Mouse (Mus musculus) erythroblast, embryonic 14.5 days (primary cell): Measurements from ENCODE around the gene Arpp19.

Experiments used
- GATA1 ChIP-seq: IDR thresholded peaks from 2 replicates; pipeline ENCODE4 v1.6.1; 2012; ENCODE audit warnings: low read length, inconsistent platforms, mixed read lengths
- TAL1 ChIP-seq: IDR thresholded peaks from 3 replicates; pipeline ENCODE4 v1.6.1; 2012; ENCODE audit warnings: low read length, inconsistent platforms, mixed read lengths

- TF ChIP-seq GATA1 (no peak), TAL1 (no peak)
Measured at GRCm38 (mm10) chr9:75100157-75100781, 62.9 kb downstream of the Arpp19 start.
